Mouse (Mus musculus) lung, postnatal 0 days (tissue): ENCODE data around the gene Ift122.

Experiments
- CTCF ChIP-seq: IDR thresholded peaks from 2 replicates; pipeline ENCODE4 v1.5.1; 2016; ENCODE audit warnings: antibody characterized with exemption, mild to moderate bottlenecking
- EP300 ChIP-seq: IDR thresholded peaks from 2 replicates; pipeline ENCODE4 v1.6.1; 2016; ENCODE audit warnings: antibody characterized with exemption, mild to moderate bottlenecking, control low read depth

- TF ChIP-seq CTCF (no peak), EP300 (no peak)
Measured at GRCm38 (mm10) chr6:115808196-115808487, 45.1 kb upstream of the Ift122 start.
